Mouse (Mus musculus) stomach, postnatal 0 days (tissue): ENCODE data around the gene Gpi1. TPM values are rescaled to one million over a fixed set of nuclear protein-coding genes. Genes with fewer than 3 reads are reported as not detected.

Source experiments
- ATAC-seq: fragments of 200-750 bp; cut with Nextera tagmentation; 2 replicates; pipeline ENCODE4 v1.8.0; 2017; ENCODE audit not compliant: low FRiP score, low TSS enrichment
- DNase-seq: peaks from one replicate; pipeline ENCODE4 v3.0.0-alpha.2; 2016; ENCODE audit warnings: low spot score
- H3K27ac ChIP-seq: fragments of 300-500 bp; sonication (generic); replicated peaks from 2 replicates; pipeline ENCODE4 v1.5.1; 2014; ENCODE audit warnings: mild to moderate bottlenecking, control low read depth
- H3K27me3 ChIP-seq: fragments of 300-500 bp; sonication (generic); 2 replicates; pipeline ENCODE4 v1.6.1; 2014; ENCODE audit warnings: low read length; ENCODE audit not compliant: control insufficient read depth, insufficient read depth
- H3K36me3 ChIP-seq: fragments of 300-500 bp; sonication (generic); 2 replicates; pipeline ENCODE4 v1.6.1; 2014; ENCODE audit warnings: low read length, mixed read lengths; ENCODE audit not compliant: control insufficient read depth, insufficient read depth
- H3K4me1 ChIP-seq: fragments of 300-500 bp; sonication (generic); replicated peaks from 2 replicates; pipeline ENCODE4 v1.6.1; 2014; ENCODE audit warnings: antibody characterized with exemption; ENCODE audit not compliant: control insufficient read depth, insufficient read depth
- H3K4me2 ChIP-seq: fragments of 300-500 bp; sonication (generic); replicated peaks from 2 replicates; pipeline ENCODE4 v1.6.1; 2014; ENCODE audit warnings: low read depth, mild to moderate bottlenecking, control low read depth, moderate library complexity
- H3K4me3 ChIP-seq: fragments of 300-500 bp; sonication (generic); 2 replicates; pipeline ENCODE4 v1.5.1; 2014; ENCODE audit warnings: low read depth, low read length, control low read depth
- H3K9ac ChIP-seq: fragments of 300-500 bp; sonication (generic); 2 replicates; pipeline ENCODE4 v1.6.1; 2014; ENCODE audit warnings: mild to moderate bottlenecking, low read length, control low read depth, mixed read lengths
- H3K9me3 ChIP-seq: fragments of 300-500 bp; sonication (generic); 2 replicates; pipeline ENCODE4 v1.6.1; 2016; ENCODE audit warnings: low read length; ENCODE audit not compliant: control insufficient read depth
- CTCF ChIP-seq: IDR thresholded peaks from 2 replicates; pipeline ENCODE4 v1.5.1; 2016; ENCODE audit warnings: antibody characterized with exemption, low read depth, mild to moderate bottlenecking, moderate library complexity
- EP300 ChIP-seq: optimal IDR thresholded peaks from 2 replicates; pipeline ENCODE3; 2016; ENCODE audit warnings: antibody characterized with exemption
- WGBS: fragments of 180-500 bp; shearing (Covaris S2); extraction: QIAGEN DNeasy Blood & Tissue Kit; methylation state at CpG from one replicate; pipeline ENCODE4 v1.1.7; 2014; 5-methylcytosine and 5-hydroxymethylcytosine counted together
- polyA plus RNA-seq: library from polyadenylated mRNA; unstranded; fragments of >200 nt; fragmentation: Nextera tagmentation; extraction: Ambion mirVana; gene quantifications from 2 replicates; pipeline ENCODE4 v1.2.1, GENCODE M21; 2015

Gene Gpi1
- polyA plus RNA-seq, 1 experiment from 2014 or later, result 235 TPM

GRCm38 (mm10) chr7:34252030-34252429 lies 21.9 kb upstream of the Gpi1 start:
- peak; percentile 77 for TF ChIP-seq CTCF
- no peak for TF ChIP-seq EP300
- ATAC-seq (no peak), DNase-seq (no peak)
- Histone ChIP-seq H3K27ac (no peak overlapping the region), H3K36me3 (peaks cover 26% of the 10 kb centered on the region), H3K4me3 (no peak overlapping the region), H3K4me1 (no peaks in the 10 kb centered on the region), H3K27me3 (no peaks in the 10 kb centered on the region), H3K9me3 (no peaks in the 10 kb centered on the region), H3K9ac (no peak overlapping the region), H3K4me2 (no peak overlapping the region)
- WGBS, result 75% methylated on average over 2 of the region's 2 CpGs

DNA sequence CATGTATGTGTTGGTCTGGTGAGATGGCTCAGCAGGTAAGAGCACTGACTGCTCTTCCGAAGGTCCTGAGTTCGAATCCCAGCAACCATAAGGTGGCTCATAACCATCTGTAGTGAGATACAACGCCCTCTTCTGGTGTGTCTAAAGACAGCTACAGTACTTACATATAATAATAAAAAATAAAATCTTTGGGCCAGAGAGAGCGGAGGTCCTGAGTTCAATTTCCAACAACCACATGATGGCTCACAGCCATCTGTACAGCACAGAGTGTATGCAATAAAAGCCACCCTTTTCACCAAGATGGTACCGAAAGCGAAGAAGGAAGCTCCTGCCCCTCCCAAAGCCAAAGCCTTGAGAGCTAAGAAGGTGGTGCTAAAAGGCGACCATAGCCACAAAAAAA lies 20.6 kb upstream of the Gpi1 start, which contains the start of gene Gm6096:
Gm6096 (plus strand) TSS at position 301 of the 400 bp plus-strand sequence.
- WGBS, result 93% methylated on average over 7 of the region's 7 CpGs
- no peak for ATAC-seq
- peaks cover 26% of the 10 kb centered on the region for H3K36me3 ChIP-seq
- no peak within 1 kb of the TSS for H3K27ac ChIP-seq
- no peaks in the 10 kb centered on the region for H3K9me3 ChIP-seq
- H3K4me3 ChIP-seq, result no peak within 1 kb of the TSS
- H3K4me2 ChIP-seq, result no peak within 1 kb of the TSS
- H3K9ac ChIP-seq, result no peak within 1 kb of the TSS
- H3K4me1 ChIP-seq, result no peaks in the 10 kb centered on the region
- no peak for DNase-seq
- TF ChIP-seq CTCF (no peak), EP300 (no peak)
- no peaks in the 10 kb centered on the region for H3K27me3 ChIP-seq

GRCm38 (mm10) chr7:34246870-34247499 lies 16.8 kb upstream of the Gpi1 start:
- Histone ChIP-seq H3K36me3 (peaks cover 22% of the 10 kb centered on the region), H3K4me1 (no peaks in the 10 kb centered on the region), H3K4me3 (no peak overlapping the region), H3K9ac (no peak overlapping the region), H3K27me3 (no peaks in the 10 kb centered on the region), H3K9me3 (no peaks in the 10 kb centered on the region), H3K27ac (no peak overlapping the region), H3K4me2 (no peak overlapping the region)
- DNase-seq (no peak), ATAC-seq (no peak)
- WGBS, result 88% methylated on average over 3 of the region's 3 CpGs
- TF ChIP-seq EP300, result no peak

GRCm38 (mm10) chr7:34242176-34242575 lies 12.0 kb upstream of the Gpi1 start:
- no peak overlapping the region for H3K9ac ChIP-seq
- no peak for DNase-seq

GRCm38 (mm10) chr7:34238086-34238485 lies 8.0 kb upstream of the Gpi1 start:
- Histone ChIP-seq H3K9me3 (no peaks in the 10 kb centered on the region), H3K27ac (no peak overlapping the region), H3K4me2 (no peak overlapping the region), H3K9ac (no peak overlapping the region), H3K36me3 (peaks cover 27% of the 10 kb centered on the region), H3K27me3 (no peaks in the 10 kb centered on the region), H3K4me3 (no peak overlapping the region), H3K4me1 (no peaks in the 10 kb centered on the region)
- no peak for DNase-seq
- TF ChIP-seq CTCF, result no peak
- no peak for TF ChIP-seq EP300
- no peak for ATAC-seq
- 91% methylated on average over 5 of the region's 5 CpGs for WGBS

More at GRCm38 (mm10) chr7:34242176-34242575, 12.0 kb upstream of the Gpi1 start:
- no peaks in the 10 kb centered on the region for H3K4me1 ChIP-seq
- H3K36me3 ChIP-seq, result peaks cover 32% of the 10 kb centered on the region
- ATAC-seq, result no peak
- H3K4me3 ChIP-seq, result no peak overlapping the region
- TF ChIP-seq EP300 (no peak), CTCF (no peak)
- no peak overlapping the region for H3K27ac ChIP-seq
- H3K27me3 ChIP-seq, result no peaks in the 10 kb centered on the region
- 95% methylated on average over 11 of the region's 11 CpGs for WGBS
- no peak overlapping the region for H3K4me2 ChIP-seq
- no peaks in the 10 kb centered on the region for H3K9me3 ChIP-seq

- ATAC-seq, result no peak
- WGBS, result 89% methylated on average over 5 of the region's 5 CpGs
- no peak for TF ChIP-seq CTCF
- no peak for TF ChIP-seq EP300
Observed at GRCm38 (mm10) chr7:34235602-34236001, 5.5 kb upstream of the Gpi1 start.

More at GRCm38 (mm10) chr7:34235602-34236001, 5.5 kb upstream of the Gpi1 start:
- Histone ChIP-seq H3K27me3 (no peaks in the 10 kb centered on the region), H3K9ac (no peak overlapping the region), H3K4me1 (no peaks in the 10 kb centered on the region), H3K4me3 (no peak overlapping the region), H3K4me2 (no peak overlapping the region), H3K36me3 (peaks cover 23% of the 10 kb centered on the region), H3K27ac (no peak overlapping the region), H3K9me3 (no peaks in the 10 kb centered on the region)
- no peak for DNase-seq
